Mouse (Mus musculus) bone marrow macrophage, adult 2 months (primary cell): Measurements from ENCODE around the gene Mdm2.

Experiments used
- CTCF ChIP-seq: IDR thresholded peaks from 2 replicates; pipeline ENCODE4 v1.5.1; 2012; ENCODE audit warnings: low read depth, mild to moderate bottlenecking, low read length, moderate library complexity
- POLR2A ChIP-seq: IDR thresholded peaks from 2 replicates; pipeline ENCODE4 v1.6.1; 2012; ENCODE audit warnings: mild to moderate bottlenecking, low read depth, low read length, borderline replicate concordance

GRCm38 (mm10) chr10:117655908-117656661 is 54.5 kb downstream of the Mdm2 start:
- TF ChIP-seq POLR2A: no peak
- no peak for TF ChIP-seq CTCF
